Mouse (Mus musculus) gastrocnemius, postnatal 4 days (tissue): ENCODE data around the gene Pla2g7. TPM values are rescaled to one million over a fixed set of nuclear protein-coding genes. Genes with fewer than 3 reads are reported as not detected.

Source experiments
- DNase-seq, 2 experiments: peaks; one replicate each; pipeline ENCODE4 v3.0.0; 2021 to 2022; ENCODE audit warnings: low spot score in 2 of 2, mixed read lengths in 2 of 2
- total RNA-seq, 2 experiments: library from RNA; stranded (reverse); gene quantifications; 2 replicates each; pipeline ENCODE4 v1.2.3; 2021

The Pla2g7 gene
- total RNA-seq, 2 experiments from 2014 or later: 3.7 to 5.2 TPM

DNA sequence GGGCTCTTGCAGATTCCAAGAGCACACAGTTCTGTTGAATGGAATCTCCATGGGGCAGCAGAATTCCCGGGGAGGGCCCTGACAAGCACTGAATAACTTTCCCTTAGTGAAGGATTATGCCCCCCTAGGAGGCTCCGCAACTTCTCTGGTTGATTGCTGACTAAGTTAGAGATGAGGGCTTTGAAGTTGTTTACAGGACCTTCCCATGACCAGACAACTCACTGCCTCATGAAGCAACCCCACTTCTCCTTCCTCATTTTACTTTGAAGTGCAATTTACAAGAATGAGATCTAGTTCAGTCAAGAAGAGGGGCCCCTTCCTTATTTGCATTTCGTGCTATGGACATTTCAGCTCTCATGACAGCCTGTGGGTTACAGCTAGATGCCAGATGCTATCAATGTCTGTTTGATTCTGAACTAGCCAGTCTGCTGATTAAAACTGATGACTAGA lies 5.8 kb downstream of the Pla2g7 start:
- no peak for DNase-seq

DNA sequence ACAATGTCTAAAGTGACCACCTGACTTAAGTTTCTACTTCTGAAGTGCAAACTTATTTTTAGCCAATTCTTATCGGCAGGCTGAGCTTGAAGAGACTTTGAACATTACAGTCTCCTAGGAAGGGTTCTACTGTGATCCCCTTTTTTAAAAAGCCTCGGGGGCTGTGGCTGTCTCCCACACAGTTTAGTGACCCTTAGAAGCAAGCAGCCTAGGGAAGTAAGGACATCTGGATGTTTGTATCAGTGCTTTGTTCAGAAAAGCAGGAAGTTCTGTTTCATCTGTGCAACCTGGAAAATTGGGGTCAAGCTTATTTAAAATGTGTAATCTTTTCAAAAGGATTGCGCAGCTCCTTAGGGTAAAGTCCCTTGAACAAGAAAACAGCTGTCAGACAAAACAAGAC lies 12.6 kb downstream of the Pla2g7 start:
- no peak for DNase-seq

DNA sequence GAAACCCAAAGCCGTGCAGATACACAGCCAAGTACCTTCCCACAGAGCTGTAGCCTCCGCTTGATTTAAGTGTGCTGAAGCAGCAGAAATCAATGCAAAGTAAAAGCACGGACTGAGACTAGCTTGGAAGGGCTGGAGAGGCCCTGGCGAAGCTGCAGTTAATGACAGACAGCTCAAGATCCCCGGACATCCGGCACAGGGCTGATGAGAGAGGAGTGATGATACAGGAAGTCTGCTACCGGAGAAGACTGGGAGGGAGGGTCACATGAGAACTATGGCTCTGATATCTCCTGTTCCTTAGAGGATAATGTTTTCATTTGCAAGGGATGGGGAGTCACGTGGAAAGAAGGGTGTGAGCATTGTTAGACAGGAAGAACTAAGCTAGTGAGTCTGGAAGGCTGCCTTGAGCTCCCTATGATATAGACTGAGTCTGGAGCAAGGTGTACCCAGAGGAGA lies 13.1 kb downstream of the Pla2g7 start:
- DNase-seq: peak; percentile 18 to 27

DNA sequence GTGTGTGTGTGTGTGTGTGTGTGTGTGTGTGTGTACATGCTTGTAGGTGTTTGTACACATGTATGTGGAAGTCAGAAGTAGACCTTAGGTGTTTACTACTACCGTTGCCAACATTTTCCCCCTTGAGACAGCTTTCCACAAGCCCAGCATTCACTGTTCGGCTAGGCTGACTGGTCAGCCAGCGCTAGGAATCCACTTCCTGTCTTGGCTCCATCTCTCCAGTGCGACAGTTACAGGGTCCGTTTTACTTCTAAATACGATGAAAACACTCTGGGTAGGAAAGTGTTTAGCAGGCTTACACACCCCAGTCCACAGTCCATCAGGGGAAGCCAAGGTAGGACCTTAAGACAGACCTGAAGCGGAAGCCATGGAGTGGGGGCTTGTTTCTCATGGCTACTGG lies 16.9 kb downstream of the Pla2g7 start:
- DNase-seq: no peak

DNA sequence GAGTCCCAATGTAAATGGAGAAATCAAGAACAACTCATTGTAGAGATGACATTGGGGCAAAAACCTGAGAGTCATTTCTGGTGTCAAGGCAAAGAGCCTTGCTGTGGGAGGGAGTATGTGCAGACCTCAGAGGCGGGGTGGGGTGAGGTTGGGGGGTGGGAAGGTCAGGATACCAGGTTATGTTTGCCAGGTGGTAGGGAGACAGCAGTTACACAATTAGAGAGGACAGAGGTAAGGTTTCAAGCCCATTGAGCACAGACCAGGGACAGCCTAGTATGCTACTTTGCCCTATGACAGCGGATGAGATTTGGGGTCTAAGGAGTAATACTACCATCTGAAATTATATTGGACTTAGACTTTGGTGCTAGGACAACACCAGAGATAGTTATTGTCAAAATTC lies 19.4 kb downstream of the Pla2g7 start:
- DNase-seq: no peak

DNA sequence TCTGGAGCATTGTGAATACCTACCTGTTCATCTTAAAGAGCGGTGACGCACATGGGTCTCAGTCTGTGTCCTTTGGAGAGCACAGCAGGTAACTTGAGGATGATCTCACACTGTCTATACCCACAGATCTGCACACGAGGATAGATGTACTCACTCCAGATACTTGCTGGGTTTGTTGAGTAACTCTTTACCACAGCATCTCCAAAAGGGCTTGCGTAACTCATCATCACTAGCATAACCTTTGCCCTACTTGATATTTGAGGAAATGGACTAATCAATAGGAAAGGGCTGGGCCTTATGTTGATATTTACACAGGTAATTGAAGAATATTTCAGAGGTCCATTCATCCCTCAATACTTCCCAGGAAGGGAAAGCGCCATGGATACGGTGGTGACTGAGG lies 21.9 kb downstream of the Pla2g7 start:
- no peak for DNase-seq

DNA sequence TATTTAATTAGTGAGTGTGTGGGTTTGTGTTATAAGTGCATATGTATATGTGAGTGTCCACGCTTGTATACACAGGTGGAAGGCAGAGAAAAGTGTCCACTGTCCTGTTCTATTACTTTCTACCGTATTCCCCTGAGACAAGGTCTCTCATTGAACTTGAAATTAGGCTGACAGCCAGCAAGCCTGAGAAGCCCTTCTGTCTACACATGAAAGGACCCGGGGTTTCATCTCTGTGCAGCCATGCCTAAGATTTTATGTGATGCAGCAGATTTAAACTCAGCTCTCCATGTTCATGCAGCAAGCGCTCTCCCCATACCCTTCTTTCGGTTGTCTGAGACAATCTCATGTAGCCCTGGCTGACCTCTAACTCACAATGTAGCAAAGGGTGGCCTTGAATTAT lies 22.6 kb downstream of the Pla2g7 start:
- no peak for DNase-seq

DNA sequence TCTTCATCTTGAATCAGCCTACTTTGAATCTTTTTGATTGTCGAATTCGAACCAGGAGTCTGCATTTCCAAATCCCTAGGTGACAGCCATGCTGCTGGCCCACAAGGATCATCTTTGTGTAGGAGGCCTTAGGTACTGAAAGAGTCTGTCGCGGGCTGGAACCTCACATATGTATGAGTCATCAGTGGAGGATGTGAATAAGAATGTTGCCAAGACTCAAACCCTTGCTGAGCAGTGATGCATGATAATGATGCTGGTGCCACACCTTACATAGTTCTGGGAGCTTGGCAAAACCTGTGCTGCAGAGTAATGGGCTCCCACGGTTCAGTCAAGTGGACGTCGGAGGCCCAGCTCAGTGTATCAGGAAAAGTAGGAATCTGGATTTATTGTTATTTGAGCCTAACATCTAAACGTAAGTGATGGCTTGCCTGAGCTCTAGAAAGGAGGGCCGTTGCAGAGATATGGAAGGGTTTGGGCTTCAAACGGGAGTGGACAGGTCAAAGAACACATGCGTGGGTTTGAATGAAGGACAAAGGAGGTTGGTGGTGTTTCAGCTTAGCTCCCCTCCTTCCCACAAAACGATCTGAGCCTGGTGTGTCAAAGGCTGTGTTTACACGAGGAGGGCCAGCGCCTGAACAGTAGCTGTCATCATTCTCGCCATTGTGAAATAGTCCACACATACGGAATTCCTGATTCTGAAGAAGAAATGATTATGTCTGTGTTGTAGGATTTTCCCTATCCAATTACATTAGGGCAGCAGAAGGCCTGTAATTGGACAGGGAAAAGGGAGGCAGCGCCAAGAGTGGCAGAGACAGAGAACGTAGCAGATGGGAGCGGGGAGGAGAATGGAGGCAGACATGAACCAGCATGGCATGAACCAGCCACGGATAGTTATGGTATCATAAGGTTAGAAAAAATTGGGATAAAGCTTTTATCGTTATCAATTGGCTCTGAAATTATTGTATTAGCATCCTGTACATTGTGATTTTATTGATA lies 24.7 kb downstream of the Pla2g7 start:
- no peak for DNase-seq

DNA sequence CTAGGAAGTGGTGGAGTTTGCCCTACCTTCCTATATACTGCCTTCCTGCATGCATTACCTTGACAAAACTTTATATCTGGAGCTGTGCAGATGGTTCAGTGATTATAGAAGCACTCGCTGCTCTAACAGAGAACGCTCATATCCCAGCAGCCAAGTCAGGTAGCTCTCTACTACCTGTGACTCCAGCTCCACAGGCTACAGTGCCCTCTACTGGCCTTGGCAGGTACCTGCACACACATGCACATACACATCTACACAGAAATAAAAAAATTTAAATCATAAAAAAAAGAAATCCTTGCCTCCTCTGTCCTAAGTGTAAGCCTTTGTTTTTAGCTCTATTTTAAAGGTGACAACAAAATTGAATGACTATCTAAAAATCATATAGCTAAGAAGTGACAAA lies 29.8 kb downstream of the Pla2g7 start:
- DNase-seq: no peak

DNA sequence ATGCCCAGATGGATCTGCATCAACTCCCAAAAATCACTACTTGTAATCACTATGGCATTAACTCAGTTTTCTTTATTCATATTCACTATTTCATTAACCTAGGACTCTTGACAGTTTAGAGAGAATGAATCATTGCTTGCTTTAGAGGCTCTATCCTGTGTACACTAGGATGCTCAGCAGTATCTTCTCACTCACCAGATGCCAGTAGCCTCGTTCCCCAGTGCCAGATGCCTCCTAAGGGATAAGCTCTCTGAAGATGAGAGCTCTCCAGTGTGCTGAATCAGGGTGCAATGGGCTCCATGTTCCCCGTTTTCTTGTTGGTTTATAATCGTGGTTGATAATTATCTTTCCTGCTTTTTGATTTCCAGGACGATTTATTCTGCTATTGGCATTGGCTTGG lies 30.8 kb downstream of the Pla2g7 start:
- DNase-seq: no peak

DNA sequence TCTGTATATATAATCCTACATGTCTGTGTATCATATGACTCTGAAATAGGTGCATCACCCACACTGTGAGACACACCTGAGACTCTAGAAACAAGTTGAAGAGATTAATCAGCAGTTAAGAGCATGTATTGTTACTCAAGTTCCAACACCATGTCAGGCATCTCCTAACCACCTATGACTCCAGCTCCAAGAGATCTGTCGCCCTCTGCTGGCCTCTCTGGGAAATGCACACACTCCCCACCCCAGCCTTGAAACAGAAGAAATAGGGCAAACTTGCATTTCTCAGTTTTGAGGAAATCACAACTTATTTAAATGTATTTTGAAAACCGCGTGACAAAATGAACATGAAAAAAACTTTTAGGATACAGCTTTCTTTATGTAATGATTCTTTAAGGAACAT lies 38.8 kb downstream of the Pla2g7 start:
- DNase-seq: peak; percentile 57 to 70

DNA sequence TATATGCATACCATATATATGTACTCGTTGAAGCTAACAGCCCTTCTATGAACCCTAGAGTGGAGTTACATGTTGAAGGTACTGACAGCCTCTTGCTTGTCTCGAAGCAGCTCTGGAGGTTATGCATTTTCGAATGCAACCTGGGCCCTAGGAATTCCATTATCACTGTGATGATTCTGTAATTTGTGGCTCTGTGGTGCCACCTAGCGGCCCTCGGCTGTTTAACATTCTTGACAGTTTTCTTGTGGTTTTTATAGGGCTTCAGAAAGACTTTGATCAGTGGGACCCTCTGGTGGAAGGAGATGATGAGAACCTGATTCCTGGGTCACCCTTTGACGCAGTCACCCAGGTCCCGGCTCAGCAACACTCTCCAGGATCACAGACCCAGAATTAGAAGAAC lies 43.7 kb downstream of the Pla2g7 start:
- DNase-seq: no peak

DNA sequence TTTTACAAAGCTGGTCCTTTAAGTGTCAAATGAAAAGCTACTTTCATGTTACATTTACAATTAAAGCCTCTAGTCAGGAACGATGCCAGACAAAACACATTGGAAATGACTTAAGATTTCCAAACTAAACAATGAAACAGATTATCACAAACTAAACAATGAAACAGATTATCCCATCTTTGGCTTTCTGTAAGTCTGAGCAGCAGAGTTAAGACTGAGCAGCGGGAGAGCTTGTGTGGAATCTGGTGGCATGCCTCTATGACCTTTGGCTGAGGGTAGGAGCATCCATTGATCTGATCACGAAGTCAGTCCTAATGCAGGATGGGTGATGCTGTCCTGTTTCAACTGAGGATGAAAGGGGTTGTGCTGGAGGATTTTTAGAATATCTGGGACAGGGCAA lies 44.3 kb downstream of the Pla2g7 start:
- DNase-seq: no peak

DNA sequence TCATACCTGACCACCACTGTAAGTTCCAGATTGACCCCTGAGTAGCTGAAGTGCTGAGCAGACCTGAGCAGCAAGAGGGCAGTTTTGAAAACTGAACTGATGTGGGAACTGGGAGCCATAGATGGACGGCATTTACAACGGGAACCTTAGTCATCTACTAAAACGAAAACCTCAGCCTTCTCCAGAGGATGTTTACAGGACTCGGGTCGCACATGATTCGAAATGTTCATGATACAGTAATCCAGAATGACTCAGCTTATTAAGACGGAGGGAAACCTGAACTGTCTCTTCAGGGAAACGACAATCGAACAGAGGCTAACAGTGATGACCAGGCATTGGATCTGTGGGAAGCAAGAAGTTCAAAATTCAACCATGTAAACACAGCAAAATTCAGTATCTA lies 51.3 kb downstream of the Pla2g7 start:
- DNase-seq: no peak

DNA sequence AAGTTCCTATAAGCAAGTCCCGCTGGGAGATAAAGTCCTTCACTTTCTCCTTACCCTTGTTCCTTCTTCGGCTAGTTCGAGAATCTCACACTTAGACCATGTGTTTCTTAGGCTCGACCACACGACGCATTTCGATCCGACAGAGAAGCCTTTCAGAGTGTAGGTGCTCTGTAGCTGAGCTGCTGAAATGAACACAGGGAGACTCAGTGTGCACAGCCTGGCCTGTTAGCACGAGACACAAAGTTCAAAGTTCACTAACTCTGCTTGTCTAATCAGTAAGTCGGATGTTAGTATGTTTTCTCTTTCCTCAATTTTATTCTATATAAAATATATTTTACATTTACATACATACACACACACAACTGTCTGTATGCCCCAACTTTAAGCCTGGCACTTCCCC lies 54.2 kb downstream of the Pla2g7 start:
- DNase-seq: no peak

DNA sequence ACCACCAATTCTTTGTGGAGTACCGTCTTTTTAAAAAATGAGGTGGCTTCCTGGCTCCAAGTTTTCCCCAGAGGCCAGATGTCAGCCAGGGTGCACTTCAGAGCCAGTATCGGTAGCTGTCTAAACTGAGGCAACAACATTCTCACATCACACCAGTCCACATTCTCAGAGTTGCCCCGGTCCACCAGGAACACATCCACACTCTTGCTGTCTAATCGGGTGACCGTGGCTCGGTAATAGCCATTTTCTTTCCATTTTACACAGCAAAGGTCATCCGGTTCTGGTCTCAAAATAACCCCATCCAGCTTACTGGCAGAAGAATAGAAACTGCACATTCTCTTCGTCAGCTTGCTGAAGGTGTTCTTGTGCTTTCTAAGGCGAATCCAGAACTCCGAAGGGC lies 60.3 kb downstream of the Pla2g7 start:
- DNase-seq: no peak

DNA sequence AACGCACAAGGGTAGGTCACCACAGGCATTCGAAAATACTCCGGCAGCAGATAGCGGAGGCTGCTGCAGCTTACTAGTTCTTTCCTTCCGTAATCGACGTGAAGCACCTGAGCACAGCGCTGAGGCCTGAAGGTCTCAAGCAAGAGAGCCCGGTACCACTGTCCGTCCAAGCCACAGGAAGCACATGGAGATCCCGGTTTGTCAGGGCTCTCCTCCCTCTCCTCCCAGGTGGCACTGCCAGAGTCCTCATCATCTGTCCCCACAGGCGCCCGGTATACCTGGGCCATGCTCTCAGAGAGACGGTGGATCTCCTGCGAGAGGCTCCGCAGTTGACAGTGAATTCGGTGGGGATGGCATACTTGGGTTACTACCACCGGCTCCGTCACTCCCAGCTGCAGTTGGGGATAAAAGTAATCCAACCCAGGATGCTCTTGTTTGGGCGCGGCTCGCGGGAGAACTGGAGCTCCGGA lies 61.2 kb downstream of the Pla2g7 start:
- DNase-seq: no peak

DNA sequence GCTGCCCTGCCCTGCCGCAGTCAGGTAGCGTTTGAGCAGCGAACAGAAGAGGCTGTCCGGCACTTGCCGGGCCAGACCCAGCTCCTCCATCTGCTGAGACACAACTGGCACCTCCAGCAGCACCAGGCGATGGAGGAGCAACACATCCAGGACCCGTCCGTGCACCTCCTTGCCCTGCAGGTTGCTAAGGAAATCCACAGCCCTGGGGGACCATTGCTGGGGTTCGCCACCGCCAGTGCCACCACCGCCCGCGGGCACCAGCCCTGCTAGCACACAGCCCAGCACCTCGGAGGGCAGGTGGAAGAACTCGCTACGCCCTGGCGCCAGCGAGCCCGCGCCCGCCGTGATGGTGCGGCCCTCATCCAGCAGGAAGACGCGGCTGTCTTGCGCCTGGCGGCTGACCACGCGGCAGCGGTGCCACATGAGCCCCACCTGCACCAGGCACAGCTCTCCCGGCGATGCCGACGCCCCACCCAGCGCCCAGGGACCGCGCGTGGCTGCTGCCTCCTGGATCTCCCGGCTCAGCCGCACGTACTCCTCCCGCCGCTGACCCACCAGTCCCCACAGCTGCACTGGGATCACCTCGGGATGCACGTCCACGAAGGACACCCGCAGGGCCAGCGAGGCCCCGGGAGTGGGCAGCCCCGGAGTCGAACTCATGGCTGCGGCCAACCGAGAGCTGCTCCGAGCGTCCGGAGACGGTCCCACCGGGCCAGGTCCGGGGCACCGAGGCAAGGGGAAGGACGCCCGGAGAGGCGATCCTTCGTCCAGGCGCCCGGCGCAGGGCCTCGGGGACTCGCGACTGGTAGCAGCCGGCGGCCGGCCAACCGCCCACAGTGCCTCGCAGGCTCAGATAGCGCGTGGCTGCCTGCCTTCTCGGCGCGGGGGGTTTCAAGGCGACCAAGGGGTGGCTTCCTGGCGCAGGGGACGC lies 61.9 kb downstream of the Pla2g7 start, which contains the start of gene Tdrd6:
TSS of gene Tdrd6 (minus strand) at position 804 of the 931 bp plus-strand sequence.
- DNase-seq: peak; percentile 16 to 20

DNA sequence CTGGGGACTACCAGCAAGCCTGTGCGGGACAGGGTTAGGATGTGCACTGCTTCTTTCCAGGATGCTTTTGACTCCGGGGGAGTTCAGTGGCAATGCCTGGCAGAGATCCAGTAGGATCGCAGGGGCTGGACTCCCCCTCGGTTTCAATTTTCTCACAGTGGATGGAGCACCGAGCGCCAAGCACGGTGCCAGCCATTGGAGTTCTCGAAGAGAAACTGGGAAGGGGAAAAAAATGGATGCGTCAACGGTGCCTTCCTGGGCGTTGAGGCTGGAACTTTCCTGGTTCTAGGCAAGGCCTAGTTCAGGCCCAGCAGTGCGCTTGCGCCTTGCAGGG lies 62.5 kb downstream of the Pla2g7 start:
- DNase-seq: no peak

DNA sequence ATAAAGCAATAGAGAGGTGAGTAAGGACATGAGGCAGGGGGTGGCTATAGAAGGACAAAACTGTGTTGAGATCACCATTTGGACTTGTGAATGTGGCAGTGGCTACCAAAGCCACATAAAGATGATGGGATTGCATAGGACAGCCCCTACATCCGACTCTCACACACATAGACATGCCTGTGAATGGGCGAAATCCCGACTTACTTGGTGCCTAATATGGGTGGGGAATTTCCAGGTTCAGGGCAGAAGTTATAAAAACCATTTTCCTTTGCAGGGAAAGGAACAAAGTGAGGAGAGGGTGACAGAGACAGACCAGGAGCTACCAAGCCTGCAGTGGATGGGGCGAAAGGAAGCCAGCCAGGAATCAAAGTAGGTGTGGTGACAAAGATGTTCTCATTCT lies 69.2 kb downstream of the Pla2g7 start:
- no peak for DNase-seq

DNA sequence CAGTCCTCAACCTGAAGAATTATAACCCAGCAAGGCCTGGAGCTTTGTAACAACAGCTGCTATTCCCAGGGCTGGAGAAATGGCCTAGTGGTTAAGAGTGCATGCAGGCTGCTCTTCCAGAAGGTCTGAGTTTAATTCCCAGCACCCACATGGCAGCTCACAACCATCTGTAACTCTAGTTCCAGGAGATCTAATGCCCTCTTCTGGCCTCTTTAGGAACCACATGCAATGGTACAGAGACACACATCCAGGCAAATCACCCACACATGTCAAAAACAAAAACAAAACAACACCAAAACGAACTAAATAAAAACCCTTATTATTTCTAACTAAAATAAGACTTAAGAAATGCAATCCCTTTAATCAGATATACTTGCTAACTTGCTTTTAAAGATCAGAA lies 72.9 kb downstream of the Pla2g7 start:
- no peak for DNase-seq

DNA sequence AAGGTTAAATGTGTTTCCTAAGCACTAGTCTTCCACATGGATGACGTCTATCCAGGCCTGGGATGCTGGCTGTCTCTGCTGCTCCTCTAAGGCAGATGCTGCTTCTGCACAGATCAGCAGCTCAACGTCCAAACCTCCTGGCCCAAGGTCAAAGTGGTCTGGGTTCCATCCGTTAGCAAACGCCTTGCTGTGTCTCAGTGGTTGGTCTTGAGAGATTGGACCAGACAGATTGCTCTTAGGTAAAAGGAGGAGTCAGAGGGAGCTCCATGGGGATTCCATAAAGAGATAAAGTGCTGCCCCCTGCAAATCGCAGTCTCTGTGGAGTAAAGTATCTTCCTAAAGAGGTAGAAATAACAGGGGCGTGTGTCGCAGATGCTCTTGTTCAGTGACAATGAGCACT lies 75.3 kb downstream of the Pla2g7 start:
- no peak for DNase-seq
